Mouse (Mus musculus) spleen, adult 12 weeks (tissue): ENCODE results near the gene Tex13b.
"Not testable (repeated sequence)": the region's sequence is repeated elsewhere in the genome, so short reads cannot be mapped to it uniquely, and the experiment has no call there.

Source experiments
- DNase-seq: peaks from one replicate; pipeline ENCODE4 v3.0.0; 2022; ENCODE audit warnings: low spot score

Tex13b gene

DNA sequence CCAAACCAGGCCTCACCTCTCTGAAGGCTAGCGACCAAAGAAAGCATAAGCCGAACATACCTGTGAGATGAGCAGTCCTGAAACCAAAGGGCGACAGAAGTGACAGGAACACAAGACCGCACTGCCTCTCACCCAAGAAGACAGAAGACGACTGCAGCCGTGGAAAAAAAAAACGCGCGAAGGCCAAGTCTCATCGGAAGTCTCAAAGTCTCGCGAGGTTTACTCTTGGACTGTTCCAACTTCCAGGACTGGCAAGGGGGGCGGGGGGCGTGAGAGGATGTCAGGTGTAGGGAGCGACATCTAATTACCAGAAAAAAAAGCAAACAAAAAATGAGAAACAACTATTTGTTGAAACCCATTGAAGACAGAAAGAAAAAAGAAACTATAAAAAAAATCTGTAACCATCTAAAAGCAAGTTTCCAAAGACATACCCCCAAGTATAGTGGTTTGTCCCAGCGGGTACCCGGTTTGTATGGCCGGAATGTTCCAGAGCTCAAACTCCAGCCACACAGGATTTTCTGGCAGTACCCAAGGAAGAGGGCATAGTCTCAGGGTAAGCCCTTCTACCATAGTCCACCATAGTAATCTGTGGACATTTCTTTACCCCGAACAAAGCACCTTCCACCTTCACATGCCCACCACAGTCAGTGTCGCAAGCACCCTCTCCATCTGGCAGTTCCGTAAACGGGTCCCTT, at the start of gene Tex13b:
Tex13b (minus strand) TSS at position 122 of the 695 bp plus-strand sequence.
- no peak for DNase-seq

DNA sequence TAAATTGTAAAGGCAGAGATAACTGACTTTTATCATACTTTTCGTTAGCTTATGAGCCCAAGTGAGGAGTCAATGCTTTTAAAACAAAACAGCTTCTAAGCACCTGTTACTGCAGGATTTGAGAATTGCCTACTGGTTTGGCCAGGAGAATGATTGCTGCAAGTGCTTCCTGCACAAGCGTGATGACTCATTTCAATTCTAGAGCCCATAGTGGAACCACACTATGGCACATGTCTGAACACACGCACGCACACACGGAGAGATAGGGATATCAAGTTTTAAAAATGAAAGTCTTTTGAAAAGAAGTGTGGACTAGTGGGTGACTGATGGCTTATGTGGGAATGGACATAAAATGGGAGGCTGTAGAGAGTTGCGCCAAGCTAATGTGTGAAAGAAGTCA, 49.5 kb upstream of the Tex13b start:
- no peak for DNase-seq

DNA sequence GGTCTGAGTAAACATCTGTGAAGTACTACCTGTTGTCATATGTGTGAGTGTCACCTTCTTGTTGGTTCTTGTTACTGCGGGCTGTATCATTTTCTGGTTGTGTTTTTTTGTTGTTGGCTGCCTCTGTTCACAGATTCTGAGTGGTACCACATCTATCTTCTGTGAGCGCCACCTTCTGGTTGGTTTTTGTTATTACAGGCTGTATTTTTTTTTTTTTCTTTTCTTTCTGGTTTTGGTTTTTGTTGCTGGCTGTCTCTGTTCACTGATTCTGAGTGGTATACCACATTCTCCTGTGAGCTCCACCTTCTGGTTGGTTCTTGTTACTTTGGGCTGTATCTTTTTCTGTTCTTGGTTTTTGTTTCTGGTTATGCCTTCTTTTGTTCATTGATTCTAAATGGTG, 44.2 kb upstream of the Tex13b start:
- no peak for DNase-seq

DNA sequence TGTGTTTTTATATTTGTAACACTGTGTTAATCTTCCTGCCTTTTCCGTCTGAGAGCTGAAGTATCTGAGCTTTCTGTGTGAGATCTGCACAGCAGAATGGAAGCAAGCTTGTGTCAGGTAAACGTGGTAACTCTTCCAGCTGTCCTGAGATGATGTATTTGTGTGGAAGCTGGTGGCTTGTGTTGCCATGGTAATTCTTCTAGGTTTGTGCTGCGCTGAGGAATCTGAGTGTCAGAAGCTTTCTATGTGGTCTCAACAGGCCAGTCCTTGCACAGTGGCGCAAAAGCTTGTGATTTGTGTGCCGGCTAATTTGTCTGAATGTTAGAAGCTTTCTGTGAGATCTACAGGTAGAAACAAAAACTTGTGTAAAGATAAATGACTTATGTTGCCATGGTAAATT, 43.8 kb upstream of the Tex13b start:
- DNase-seq = not testable (repeated sequence)

DNA sequence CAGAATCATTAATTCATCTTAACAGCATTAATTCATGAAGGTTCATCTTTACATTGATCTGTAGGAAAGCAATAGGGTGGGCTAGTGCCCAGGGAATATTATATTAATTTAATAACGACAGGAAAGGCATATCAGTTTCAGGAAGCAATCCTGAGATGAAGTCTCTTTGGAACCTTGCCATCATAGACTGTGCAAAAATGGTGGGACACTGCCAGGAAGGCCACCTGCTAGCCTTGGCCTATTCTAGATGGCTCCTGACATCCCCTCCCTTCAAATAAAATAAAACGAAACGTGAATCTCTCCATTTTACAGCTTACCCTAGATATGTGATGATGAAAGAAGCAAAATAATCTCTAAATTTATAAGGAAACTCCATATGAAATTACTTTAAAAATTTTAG, 41.3 kb upstream of the Tex13b start:
- no peak for DNase-seq

DNA sequence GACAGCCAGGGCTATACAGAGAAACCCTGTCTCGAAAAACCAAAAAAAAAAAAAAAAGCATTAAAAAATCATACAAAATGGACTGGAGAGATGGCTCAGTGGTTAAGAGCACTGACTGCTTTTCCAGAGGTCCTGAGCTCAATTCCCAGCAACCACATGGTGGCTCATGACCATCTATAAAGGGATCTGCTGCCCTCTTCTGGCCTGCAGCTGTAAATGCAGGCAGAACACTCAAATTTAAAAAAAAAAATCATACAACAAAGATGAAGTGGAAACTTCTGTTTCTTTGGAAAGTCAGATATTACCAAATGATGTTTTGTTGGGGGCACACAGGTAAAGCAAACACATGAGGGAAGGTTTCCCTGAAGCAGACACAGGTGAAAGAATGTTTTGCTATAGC, 32.2 kb upstream of the Tex13b start:
- DNase-seq = not testable (repeated sequence)

DNA sequence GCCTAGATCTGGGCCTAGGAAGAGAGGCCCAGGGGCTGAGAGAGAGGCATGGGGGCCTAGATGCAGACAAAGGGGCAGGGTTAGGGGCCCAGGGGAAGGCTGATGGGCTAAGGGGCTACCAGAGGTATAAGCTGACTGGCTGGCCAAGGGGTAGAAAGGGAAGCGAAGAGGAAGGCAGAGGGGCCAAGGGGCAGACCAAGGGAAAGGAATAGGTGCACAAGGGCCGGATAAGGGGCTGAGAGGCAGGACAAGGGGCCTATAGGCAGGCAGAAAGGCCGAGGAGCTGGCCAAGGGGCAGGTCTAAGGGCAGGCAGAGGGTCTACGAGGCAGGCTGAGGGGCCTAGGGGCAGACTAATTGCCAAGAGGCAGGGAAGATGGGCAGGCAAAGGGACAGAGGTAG, 26.7 kb upstream of the Tex13b start:
- no peak for DNase-seq

DNA sequence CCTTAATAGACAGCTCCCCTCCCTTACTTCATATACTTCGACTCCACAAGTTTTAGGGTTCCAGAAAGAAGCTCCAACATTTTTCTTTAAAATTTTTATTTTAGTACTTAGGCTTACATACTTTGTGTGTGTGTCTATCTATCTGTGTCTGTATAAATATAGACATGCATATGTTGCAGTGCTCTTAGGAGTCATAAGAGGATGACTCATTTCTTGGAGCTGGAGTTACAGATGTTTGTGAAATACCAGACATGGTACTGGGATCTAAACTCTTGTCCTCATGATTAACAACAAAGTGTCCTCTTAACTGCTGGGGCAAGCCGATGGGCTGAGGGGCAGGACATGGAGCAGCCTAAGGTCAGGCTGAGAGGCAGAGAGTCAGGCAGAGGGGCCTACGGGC, 24.8 kb upstream of the Tex13b start:
- no peak for DNase-seq

DNA sequence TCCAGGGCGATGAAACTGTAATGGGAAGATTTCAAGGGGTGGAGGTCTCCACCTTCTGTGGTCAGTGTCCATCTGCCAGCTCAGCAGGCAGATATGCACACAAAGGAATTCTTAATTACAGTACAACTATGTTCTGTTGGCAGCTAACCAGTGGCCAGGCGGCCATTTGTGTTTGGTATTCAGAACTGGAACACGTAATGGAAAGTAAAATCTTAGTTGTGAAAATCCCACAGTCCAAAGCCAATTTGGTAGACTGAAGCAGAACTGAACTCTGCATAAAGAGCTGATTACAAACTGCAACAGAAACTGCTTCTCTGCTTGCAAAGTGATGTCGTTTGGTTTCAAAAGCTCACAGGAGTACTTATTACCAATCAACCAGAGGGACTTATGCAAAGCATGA, 18.5 kb upstream of the Tex13b start:
- DNase-seq = no peak

DNA sequence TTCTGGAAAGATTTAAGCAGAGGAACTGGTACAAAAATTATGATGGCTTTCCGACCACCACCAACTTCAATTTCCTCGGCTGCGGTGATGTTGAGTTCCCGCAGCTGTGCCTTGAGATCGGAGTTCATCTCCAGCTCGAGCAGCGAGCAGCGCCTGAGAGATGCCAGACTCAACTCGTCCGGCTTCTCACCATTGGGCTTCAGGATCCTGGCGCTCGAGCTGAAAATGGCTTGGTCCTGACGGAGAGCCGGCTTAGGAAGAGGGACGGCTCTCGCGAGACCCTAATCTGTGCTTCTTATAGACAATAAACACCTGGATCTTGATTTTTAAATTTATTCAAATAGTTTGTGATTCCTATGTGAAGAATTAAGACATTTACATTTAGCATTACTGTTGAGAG, 9.1 kb upstream of the Tex13b start:
- no peak for DNase-seq

DNA sequence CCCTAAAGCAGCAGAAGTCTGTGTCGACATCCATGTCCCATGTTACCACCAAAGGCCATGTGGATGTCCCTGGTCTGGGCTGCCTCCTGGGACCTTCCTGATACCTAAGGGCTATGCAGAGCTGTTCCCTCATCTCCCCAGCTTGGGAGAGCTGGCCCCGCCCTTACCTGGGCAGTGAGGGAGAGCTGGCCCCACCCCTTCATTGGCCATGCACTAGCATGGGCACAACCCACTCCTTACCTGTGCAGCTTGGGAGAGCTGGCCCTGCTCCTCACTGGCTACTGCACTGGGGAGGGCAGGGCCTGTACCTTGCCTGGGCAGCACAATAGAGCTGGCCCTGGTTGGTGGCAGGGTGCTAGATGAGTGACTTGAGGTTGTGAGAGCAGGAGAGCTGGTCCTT, 7.9 kb downstream of the Tex13b start:
- no peak for DNase-seq

DNA sequence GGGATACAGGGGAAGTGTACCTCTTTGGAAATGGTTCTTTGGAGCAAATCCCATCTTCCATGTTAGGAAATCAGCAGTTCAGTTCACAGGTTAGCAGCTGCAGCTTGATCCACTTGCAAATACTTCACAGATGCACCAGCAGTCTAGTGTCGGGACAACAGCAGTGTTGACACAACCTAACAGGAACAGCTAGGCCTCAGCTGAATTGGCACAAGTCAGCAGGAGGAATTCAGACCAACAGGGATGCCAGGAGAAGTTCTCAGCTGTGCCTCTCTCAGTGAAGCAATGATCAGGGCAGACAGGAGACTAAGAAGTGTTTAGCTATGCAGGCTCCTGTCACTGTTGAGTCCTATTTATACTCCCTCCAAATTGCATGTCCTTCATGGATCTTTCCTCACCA, 43.4 kb downstream of the Tex13b start:
- no peak for DNase-seq
